Mouse (Mus musculus): ENCODE data around the gene Vwa5b2. TPM values are rescaled to one million over a fixed set of nuclear protein-coding genes. Genes with fewer than 3 reads are reported as not detected.

Vwa5b2 gene
- 0.08 and 0.20 TPM in 2 replicates for polyA plus RNA-seq (2014; fragmentation: Nextera tagmentation; extraction: Ambion mirVana)

DNA sequence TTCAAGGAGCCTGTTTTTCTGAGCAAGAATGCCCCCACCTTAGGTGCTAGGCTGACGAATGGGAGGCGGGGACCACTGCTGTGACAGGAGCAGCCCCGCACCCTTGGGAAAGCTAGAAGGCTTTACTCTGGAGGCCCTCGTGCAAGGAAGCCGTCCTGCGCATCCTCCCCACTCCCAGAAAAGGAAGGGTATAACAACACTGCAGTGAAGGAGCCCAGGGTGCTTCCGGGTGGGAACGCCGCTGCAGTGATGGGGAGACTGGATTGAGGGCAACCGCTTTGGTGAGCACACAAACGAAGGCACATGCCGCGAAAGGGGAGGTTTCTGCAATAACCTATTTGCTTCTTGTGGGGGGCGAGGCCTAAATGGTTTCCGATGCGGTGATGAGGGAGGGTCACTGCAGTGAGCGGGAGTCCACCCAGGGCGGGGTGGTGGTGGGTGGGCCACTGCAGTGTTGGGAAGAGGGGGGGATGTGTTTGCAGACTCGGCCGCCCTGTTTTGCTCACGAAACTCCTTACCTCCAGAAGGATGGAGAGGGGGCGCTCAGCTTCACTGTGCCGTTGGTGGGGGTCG, at the start of gene Vwa5b2:
Gene Vwa5b2 (plus strand): TSS at position 106 of the 573 bp plus-strand sequence.
- H3K27ac ChIP-seq (ENCODE audit: low read depth, low read length), result no peak within 1 kb of the TSS
- no peaks in the 10 kb centered on the region for H3K36me3 ChIP-seq (ENCODE audit: control insufficient read depth, insufficient read depth, low read length)
- peak within 1 kb of the TSS; percentile 55 for H3K4me3 ChIP-seq (ENCODE audit: low read depth, low read length)
- ATAC-seq (replicated peaks; ENCODE audit: insufficient number of reproducible peaks, low FRiP score, low TSS enrichment), result 0 out of 2 replicates have a peak, but pooled peaks have one; percentile 11
- no peaks in the 10 kb centered on the region for H3K9me3 ChIP-seq (replicated peaks; ENCODE audit: control insufficient read depth, low read length)
- peak within 1 kb of the TSS; percentile 92 for H3K4me2 ChIP-seq
- H3K27me3 ChIP-seq (ENCODE audit: control insufficient read depth, insufficient read depth, low read length), result peaks cover 55% of the 10 kb centered on the region
- under 1% methylated on average over 24 of the region's 24 CpGs for WGBS (ENCODE audit: insufficient replicate concordance)
- peak within 1 kb of the TSS; percentile 28; the same call in 1 of the 2 replicates for H3K9ac ChIP-seq (ENCODE audit: low read depth, low read length)
- peaks cover 12% of the 10 kb centered on the region; the same call in 1 of the 2 replicates for H3K4me1 ChIP-seq (ENCODE audit: control insufficient read depth, insufficient read depth, low read length)

DNA sequence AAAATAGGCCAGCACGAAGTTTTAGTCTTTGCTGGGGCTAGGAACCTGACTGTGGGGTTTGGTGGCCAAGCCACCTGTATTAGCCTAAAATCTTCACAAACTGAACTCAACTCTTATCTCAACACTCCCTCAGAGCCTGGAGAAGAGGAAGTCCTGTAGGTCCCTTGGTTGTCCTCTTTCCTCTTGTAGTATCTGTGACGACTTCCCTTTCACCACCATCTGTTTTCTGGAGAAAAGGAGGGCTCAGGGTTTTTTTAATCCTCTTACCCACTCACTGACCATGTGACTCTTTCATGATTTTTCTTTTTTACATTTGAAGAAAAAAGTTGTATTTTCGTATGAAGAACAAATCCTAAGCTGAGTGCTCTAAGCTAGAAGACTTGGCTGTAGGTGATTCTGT, 49.6 kb upstream of the Vwa5b2 start:
- WGBS (ENCODE audit: insufficient replicate concordance), result 62% methylated on average over 3 of the region's 3 CpGs
- peaks cover 45% of the 10 kb centered on the region for H3K36me3 ChIP-seq (ENCODE audit: control insufficient read depth, insufficient read depth, low read length)
- no peak overlapping the region for H3K9ac ChIP-seq (ENCODE audit: low read depth, low read length)
- peaks cover 25% of the 10 kb centered on the region for H3K4me1 ChIP-seq (ENCODE audit: control insufficient read depth, insufficient read depth, low read length)
- no peaks in the 10 kb centered on the region for H3K27me3 ChIP-seq (ENCODE audit: control insufficient read depth, insufficient read depth, low read length)
- no peak for ATAC-seq (replicated peaks; ENCODE audit: insufficient number of reproducible peaks, low FRiP score, low TSS enrichment)
- no peaks in the 10 kb centered on the region for H3K9me3 ChIP-seq (replicated peaks; ENCODE audit: control insufficient read depth, low read length)
- no peak overlapping the region for H3K4me2 ChIP-seq
- no peak overlapping the region for H3K4me3 ChIP-seq (ENCODE audit: low read depth, low read length)
- no peak overlapping the region for H3K27ac ChIP-seq (ENCODE audit: low read depth, low read length)

DNA sequence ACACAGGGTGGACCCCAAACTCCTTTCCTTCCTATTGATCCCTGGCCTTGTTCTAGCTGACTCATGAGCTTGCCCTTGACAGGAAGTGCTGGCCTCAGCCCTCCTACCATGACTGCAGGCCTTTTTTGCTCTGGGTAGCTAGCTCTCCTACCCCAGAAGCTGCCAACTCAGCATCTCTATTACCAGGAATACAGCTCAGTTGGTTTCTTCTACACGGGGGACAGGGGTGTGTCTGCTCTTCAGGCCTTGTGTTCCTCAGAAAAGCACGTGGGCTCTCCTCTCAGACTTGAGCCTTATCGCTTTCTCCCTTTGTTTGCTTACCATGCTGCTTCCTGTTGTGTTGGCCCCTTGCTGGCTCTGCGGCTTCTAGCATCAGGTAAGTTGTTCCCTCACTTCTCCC, 48.8 kb upstream of the Vwa5b2 start:
- H3K36me3 ChIP-seq (ENCODE audit: control insufficient read depth, insufficient read depth, low read length), result peaks cover 47% of the 10 kb centered on the region
- 65% methylated on average over 4 of the region's 4 CpGs for WGBS (ENCODE audit: insufficient replicate concordance)

DNA sequence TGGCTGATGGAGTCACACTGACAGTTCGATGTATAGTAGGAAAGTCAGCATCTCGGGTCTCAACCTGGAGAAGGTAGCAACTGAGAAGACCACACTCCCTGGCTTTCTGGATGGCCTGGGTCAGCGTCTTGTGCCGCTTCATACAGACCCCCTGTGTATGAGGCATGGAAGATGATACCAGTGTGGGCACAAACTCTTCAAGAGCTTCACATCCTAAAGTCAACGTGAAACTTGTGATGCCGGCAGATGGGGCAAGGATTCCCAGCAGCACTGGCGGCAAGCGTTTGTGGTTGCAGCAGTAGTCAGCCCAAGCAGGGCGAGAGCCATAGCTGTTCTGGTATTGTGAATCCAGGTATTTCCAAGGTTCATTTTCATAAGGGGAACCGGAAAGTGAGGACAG, 43.6 kb upstream of the Vwa5b2 start:
- peaks cover 35% of the 10 kb centered on the region for H3K36me3 ChIP-seq (ENCODE audit: control insufficient read depth, insufficient read depth, low read length)
- WGBS (ENCODE audit: insufficient replicate concordance), result 87% methylated on average over 10 of the region's 10 CpGs
- no peak for ATAC-seq (replicated peaks; ENCODE audit: insufficient number of reproducible peaks, low FRiP score, low TSS enrichment)
- no peaks in the 10 kb centered on the region for H3K9me3 ChIP-seq (replicated peaks; ENCODE audit: control insufficient read depth, low read length)
- peaks cover 15% of the 10 kb centered on the region for H3K4me1 ChIP-seq (ENCODE audit: control insufficient read depth, insufficient read depth, low read length)
- no peak overlapping the region for H3K27ac ChIP-seq (ENCODE audit: low read depth, low read length)
- no peak overlapping the region for H3K4me3 ChIP-seq (ENCODE audit: low read depth, low read length)
- H3K9ac ChIP-seq (ENCODE audit: low read depth, low read length), result no peak overlapping the region
- H3K27me3 ChIP-seq (ENCODE audit: control insufficient read depth, insufficient read depth, low read length), result no peaks in the 10 kb centered on the region
- H3K4me2 ChIP-seq, result no peak overlapping the region

More for the DNA sequence above, 48.8 kb upstream of the Vwa5b2 start:
- Histone ChIP-seq H3K9ac (ENCODE audit: low read depth, low read length) (no peak overlapping the region), H3K27ac (ENCODE audit: low read depth, low read length) (no peak overlapping the region), H3K4me1 (ENCODE audit: control insufficient read depth, insufficient read depth, low read length) (peaks cover 25% of the 10 kb centered on the region), H3K9me3 (replicated peaks; ENCODE audit: control insufficient read depth, low read length) (no peaks in the 10 kb centered on the region), H3K27me3 (ENCODE audit: control insufficient read depth, insufficient read depth, low read length) (no peaks in the 10 kb centered on the region), H3K4me2 (no peak overlapping the region), H3K4me3 (ENCODE audit: low read depth, low read length) (no peak overlapping the region)
- ATAC-seq (replicated peaks; ENCODE audit: insufficient number of reproducible peaks, low FRiP score, low TSS enrichment), result no peak

DNA sequence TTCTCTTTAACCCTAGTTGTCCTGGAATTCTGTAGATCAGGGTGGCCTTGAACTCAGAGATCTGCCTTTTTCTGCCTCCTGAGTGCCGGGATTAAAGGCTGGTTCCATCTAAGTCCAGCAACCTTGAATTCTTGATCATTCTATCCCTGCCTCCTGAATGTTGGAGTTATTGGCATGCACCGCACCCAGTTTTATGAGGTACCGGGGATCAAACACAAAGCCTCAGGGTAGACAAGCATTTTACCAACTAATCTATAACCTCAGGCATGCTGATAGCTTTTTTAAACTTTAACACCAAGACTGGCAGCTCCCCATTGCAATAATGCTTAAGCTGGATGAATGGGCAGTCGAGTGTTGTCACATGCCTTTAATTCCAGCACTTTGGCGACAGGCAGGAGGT, 41.8 kb upstream of the Vwa5b2 start:
- ATAC-seq (replicated peaks; ENCODE audit: insufficient number of reproducible peaks, low FRiP score, low TSS enrichment), result no peak
- H3K9ac ChIP-seq (ENCODE audit: low read depth, low read length), result peak overlapping the region; percentile 77; the same call in 1 of the 2 replicates
- peaks cover 15% of the 10 kb centered on the region for H3K4me1 ChIP-seq (ENCODE audit: control insufficient read depth, insufficient read depth, low read length)
- peak overlapping the region; percentile 86 for H3K4me3 ChIP-seq (ENCODE audit: low read depth, low read length)
- WGBS (ENCODE audit: insufficient replicate concordance), result 53% methylated on average over 5 of the region's 5 CpGs
- peak overlapping the region; percentile 72 for H3K4me2 ChIP-seq
- H3K27ac ChIP-seq (ENCODE audit: low read depth, low read length), result 0 out of 2 replicates have a peak overlapping the region, but pooled peaks have one; percentile 7
- H3K9me3 ChIP-seq (replicated peaks; ENCODE audit: control insufficient read depth, low read length), result no peaks in the 10 kb centered on the region
- peaks cover 37% of the 10 kb centered on the region for H3K36me3 ChIP-seq (ENCODE audit: control insufficient read depth, insufficient read depth, low read length)
- H3K27me3 ChIP-seq (ENCODE audit: control insufficient read depth, insufficient read depth, low read length), result no peaks in the 10 kb centered on the region

DNA sequence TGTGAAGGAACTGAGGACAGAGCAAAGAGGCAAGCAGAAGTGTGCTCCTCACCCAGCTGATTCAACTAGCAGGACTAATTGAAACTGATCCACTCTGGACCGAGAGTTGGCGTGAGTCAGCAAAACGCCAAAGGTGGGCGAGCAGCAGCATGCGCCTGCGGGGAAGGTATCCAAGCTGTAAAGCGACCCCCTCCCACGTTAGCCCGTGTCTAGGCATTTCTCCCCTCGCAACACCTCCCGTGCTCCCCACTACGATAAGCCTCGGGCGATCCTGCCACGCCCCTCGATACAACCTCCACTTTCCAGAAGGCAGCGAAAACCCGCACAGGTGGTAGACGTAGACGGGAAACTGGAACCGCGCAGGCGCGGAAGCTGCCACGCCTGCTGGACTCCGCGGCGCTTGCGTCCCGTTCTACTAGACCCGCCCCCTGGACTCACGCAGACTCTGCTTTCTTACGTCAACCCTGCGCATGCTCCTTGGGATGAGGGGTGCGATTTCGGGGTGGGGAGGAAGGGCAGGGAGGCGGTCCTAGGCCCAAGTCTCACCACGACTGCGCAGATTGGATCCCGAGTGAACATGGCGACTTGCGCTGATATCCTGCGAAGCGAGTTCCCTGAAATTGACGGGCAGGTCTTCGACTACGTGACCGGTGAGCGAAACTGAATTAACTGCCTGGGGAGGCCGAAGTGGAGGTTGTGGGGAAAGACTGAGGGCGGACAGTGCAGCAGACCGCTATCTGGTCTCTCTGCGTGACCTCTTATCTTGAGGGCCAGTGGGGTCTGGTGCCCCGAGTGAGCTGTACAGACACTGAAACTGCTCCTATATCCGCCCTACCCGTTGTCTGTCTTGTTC, 40.9 kb upstream of the Vwa5b2 start, which contains the start of gene Abcf3:
Gene Abcf3 (plus strand): TSS at position 482 of the 853 bp plus-strand sequence.
- H3K36me3 ChIP-seq (ENCODE audit: control insufficient read depth, insufficient read depth, low read length), result peaks cover 35% of the 10 kb centered on the region

DNA sequence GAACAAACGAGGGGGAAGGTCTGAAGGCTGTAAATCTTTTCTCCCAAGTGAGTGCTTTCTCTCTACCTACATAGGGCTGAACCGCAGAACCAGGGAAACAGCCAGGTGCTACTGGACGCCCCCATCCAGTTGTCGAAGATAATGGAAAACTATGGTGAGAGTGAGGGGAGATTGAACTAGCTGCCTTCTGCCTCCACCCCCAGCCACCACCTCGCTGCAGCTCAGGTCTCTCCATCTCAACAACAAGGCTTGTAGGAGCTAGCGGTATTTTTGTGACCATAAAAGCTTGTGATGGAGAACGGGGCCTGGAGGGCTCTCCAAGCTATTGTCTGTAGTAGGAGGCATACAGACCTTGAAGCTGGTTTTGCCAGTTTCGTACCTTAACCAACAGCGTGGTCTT, 40.1 kb upstream of the Vwa5b2 start:
- Histone ChIP-seq H3K4me1 (ENCODE audit: control insufficient read depth, insufficient read depth, low read length) (peaks cover 15% of the 10 kb centered on the region), H3K4me2 (peak overlapping the region; percentile 91), H3K36me3 (ENCODE audit: control insufficient read depth, insufficient read depth, low read length) (peaks cover 33% of the 10 kb centered on the region), H3K9ac (ENCODE audit: low read depth, low read length) (peak overlapping the region; percentile 87), H3K27ac (ENCODE audit: low read depth, low read length) (no peak overlapping the region), H3K27me3 (ENCODE audit: control insufficient read depth, insufficient read depth, low read length) (no peaks in the 10 kb centered on the region), H3K9me3 (replicated peaks; ENCODE audit: control insufficient read depth, low read length) (no peaks in the 10 kb centered on the region), H3K4me3 (ENCODE audit: low read depth, low read length) (peak overlapping the region; percentile 86)
- no peak for ATAC-seq (replicated peaks; ENCODE audit: insufficient number of reproducible peaks, low FRiP score, low TSS enrichment)
- WGBS (ENCODE audit: insufficient replicate concordance), result 48% methylated on average over 9 of the region's 9 CpGs

More for the DNA sequence above, 40.9 kb upstream of the Vwa5b2 start, which contains the start of gene Abcf3:
- Histone ChIP-seq H3K4me2 (peak within 1 kb of the TSS; percentile 91), H3K27me3 (ENCODE audit: control insufficient read depth, insufficient read depth, low read length) (no peaks in the 10 kb centered on the region), H3K9ac (ENCODE audit: low read depth, low read length) (peak within 1 kb of the TSS; percentile 87), H3K27ac (ENCODE audit: low read depth, low read length) (peak within 1 kb of the TSS; percentile 76), H3K4me1 (ENCODE audit: control insufficient read depth, insufficient read depth, low read length) (peaks cover 15% of the 10 kb centered on the region), H3K9me3 (replicated peaks; ENCODE audit: control insufficient read depth, low read length) (no peaks in the 10 kb centered on the region), H3K4me3 (ENCODE audit: low read depth, low read length) (peak within 1 kb of the TSS; percentile 86)
- WGBS (ENCODE audit: insufficient replicate concordance), result under 1% methylated on average over 56 of the region's 56 CpGs
- ATAC-seq (replicated peaks; ENCODE audit: insufficient number of reproducible peaks, low FRiP score, low TSS enrichment), result peak; percentile 99

DNA sequence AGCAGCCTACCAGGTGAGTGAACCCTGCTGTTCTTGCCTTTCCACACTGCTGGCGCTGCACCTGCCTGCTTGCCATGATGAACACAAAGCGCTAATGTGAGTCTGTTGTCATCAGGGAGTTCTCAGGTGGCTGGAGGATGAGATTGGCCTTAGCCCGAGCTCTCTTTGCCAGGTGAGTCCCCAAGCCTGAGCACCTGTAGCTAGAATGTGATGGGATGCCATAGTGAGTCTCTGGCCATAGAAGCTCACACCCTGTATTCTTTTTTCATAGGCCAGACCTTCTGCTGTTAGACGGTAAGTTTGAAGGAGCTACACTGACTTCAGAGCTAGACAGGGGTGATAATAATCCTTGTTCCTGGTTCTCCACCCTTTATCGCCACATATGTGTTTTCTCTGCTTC, 37.6 kb upstream of the Vwa5b2 start:
- 91% methylated on average over 5 of the region's 5 CpGs for WGBS (ENCODE audit: insufficient replicate concordance)

More for the DNA sequence above, 37.6 kb upstream of the Vwa5b2 start:
- Histone ChIP-seq H3K36me3 (ENCODE audit: control insufficient read depth, insufficient read depth, low read length) (peaks cover 28% of the 10 kb centered on the region), H3K4me2 (no peak overlapping the region), H3K27me3 (ENCODE audit: control insufficient read depth, insufficient read depth, low read length) (no peaks in the 10 kb centered on the region), H3K27ac (ENCODE audit: low read depth, low read length) (no peak overlapping the region), H3K9ac (ENCODE audit: low read depth, low read length) (no peak overlapping the region), H3K4me1 (ENCODE audit: control insufficient read depth, insufficient read depth, low read length) (peaks cover 15% of the 10 kb centered on the region), H3K4me3 (ENCODE audit: low read depth, low read length) (no peak overlapping the region), H3K9me3 (replicated peaks; ENCODE audit: control insufficient read depth, low read length) (no peaks in the 10 kb centered on the region)
- no peak for ATAC-seq (replicated peaks; ENCODE audit: insufficient number of reproducible peaks, low FRiP score, low TSS enrichment)

All from heart, embryonic 11.5 days (tissue).